Mouse (Mus musculus) naive thymus-derived CD4-positive, alpha-beta T cell, adult 2 months (primary cell): ENCODE results near the gene Crygn.
A peak's percentile ranks its signal among the peaks of the same experiment; 100 is the strongest.

Source experiments
- DNase-seq: peaks from one replicate; pipeline ENCODE4 v3.0.0-alpha.2; 2011; ENCODE audit warnings: low read depth

The Crygn gene

GRCm38 (mm10) chr5:24747533-24747932 lies 10.3 kb downstream of the Crygn start:
- DNase-seq: no peak

GRCm38 (mm10) chr5:24743956-24744355 lies 13.9 kb downstream of the Crygn start:
- no peak for DNase-seq

GRCm38 (mm10) chr5:24741172-24741885 lies 16.5 kb downstream of the Crygn start:
- DNase-seq: no peak

GRCm38 (mm10) chr5:24739141-24739753 lies 18.6 kb downstream of the Crygn start:
- peak; percentile 51 for DNase-seq

- DNase-seq: no peak
Observed at GRCm38 (mm10) chr5:24738517-24738916, 19.3 kb downstream of the Crygn start.

- DNase-seq: no peak
Observed at GRCm38 (mm10) chr5:24737595-24737994, 20.2 kb downstream of the Crygn start.

GRCm38 (mm10) chr5:24733771-24734426 lies 23.9 kb downstream of the Crygn start:
- DNase-seq: no peak

GRCm38 (mm10) chr5:24733134-24733533 lies 24.7 kb downstream of the Crygn start:
- no peak for DNase-seq

- no peak for DNase-seq
Observed at GRCm38 (mm10) chr5:24730986-24731385, 26.8 kb downstream of the Crygn start.

GRCm38 (mm10) chr5:24730488-24730871 lies 27.3 kb downstream of the Crygn start, which contains the start of gene Wdr86:
Wdr86 (minus strand) TSS chr5:24730727.
- DNase-seq: no peak

- DNase-seq: no peak
Observed at GRCm38 (mm10) chr5:24729797-24730487, 27.9 kb downstream of the Crygn start.

GRCm38 (mm10) chr5:24726901-24727836 lies 30.6 kb downstream of the Crygn start:
- no peak for DNase-seq

- no peak for DNase-seq
Observed at GRCm38 (mm10) chr5:24725897-24726296, 31.9 kb downstream of the Crygn start.

- DNase-seq: no peak
Observed at GRCm38 (mm10) chr5:24724805-24725204, 33.0 kb downstream of the Crygn start.

- DNase-seq: no peak
Observed at GRCm38 (mm10) chr5:24724270-24724634, 33.6 kb downstream of the Crygn start.

GRCm38 (mm10) chr5:24723527-24724269 lies 34.1 kb downstream of the Crygn start:
- DNase-seq: no peak

GRCm38 (mm10) chr5:24719852-24720251 lies 38.0 kb downstream of the Crygn start:
- DNase-seq: no peak

GRCm38 (mm10) chr5:24718076-24718475 lies 39.7 kb downstream of the Crygn start:
- DNase-seq: no peak

GRCm38 (mm10) chr5:24713987-24714386 lies 43.8 kb downstream of the Crygn start:
- DNase-seq: no peak

GRCm38 (mm10) chr5:24713199-24713598 lies 44.6 kb downstream of the Crygn start:
- no peak for DNase-seq

GRCm38 (mm10) chr5:24711615-24712014 lies 46.2 kb downstream of the Crygn start:
- DNase-seq: no peak
